Mouse (Mus musculus) cortical plate, adult 2 months (tissue): ENCODE measurements around the gene Nmur1.

Experiments used
- CTCF ChIP-seq: fragments of 200-500 bp; IDR thresholded peaks from 2 replicates; pipeline ENCODE4 v1.5.1; 2011; ENCODE audit warnings: mild to moderate bottlenecking, control low read depth, low read length; ENCODE audit not compliant: insufficient read depth; ENCODE audit errors: extremely low read depth
- POLR2A ChIP-seq: fragments of 200-500 bp; IDR thresholded peaks from 2 replicates; pipeline ENCODE4 v1.6.1; 2011; ENCODE audit warnings: mild to moderate bottlenecking, low read length, control low read depth; ENCODE audit not compliant: insufficient read depth; ENCODE audit errors: extremely low read depth

DNA sequence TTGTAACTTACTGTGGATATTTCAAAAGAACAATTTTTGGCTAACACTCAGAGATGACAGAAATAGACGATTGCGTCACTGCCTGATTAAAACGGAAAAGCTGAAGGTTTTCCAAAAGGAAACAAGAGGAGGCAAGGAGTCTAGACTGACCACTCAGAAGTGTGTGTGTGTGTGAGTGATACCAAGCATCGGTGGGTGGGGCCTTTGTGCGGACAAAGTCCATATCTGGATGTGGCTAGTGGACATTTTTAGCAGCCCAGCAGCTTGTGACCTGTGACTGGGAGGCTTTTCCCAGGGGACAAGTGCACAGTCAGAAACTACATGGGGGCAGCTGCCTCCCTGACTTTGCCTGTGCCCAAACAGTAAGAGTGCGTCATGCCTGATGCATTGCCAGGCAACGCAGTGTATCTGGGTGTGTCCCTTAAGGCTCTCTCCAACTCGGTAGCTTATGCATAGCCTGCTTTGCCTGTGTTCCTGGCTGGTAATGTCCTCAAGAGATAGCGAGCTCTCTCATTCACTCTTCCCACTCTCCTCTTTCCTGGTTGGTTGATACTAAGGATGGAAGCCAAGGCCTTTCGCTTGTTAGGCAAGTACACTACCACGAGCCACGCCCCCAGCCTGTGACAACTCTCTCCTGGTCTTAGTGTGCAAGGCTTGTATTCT is 44.6 kb upstream of the Nmur1 start:
- TF ChIP-seq CTCF: no peak
- no peak for TF ChIP-seq POLR2A
